Mouse (Mus musculus) hindbrain, embryonic 16.5 days (tissue): ENCODE data around the gene Fcho1. TPM values are rescaled to one million over a fixed set of nuclear protein-coding genes. Genes with fewer than 3 reads are reported as not detected.
"Not testable (repeated sequence)": the region's sequence is repeated elsewhere in the genome, so short reads cannot be mapped to it uniquely, and the experiment has no call there.

Source experiments
- ATAC-seq: fragments of 200-750 bp; cut with Nextera tagmentation; 2 replicates; pipeline ENCODE4 v1.8.0; 2017; ENCODE audit warnings: moderate TSS enrichment, moderate library complexity
- H3K27ac ChIP-seq: fragments of 300-500 bp; sonication (generic); 2 replicates; pipeline ENCODE4 v1.5.1; 2014; ENCODE audit warnings: low read depth, mild to moderate bottlenecking, control low read depth, low read length, moderate library complexity
- H3K27me3 ChIP-seq: fragments of 300-500 bp; sonication (generic); replicated peaks from 2 replicates; pipeline ENCODE4 v1.6.1; 2014; ENCODE audit warnings: low read length; ENCODE audit not compliant: control insufficient read depth, insufficient read depth
- H3K36me3 ChIP-seq: fragments of 300-500 bp; sonication (generic); 2 replicates; pipeline ENCODE4 v1.6.1; 2014; ENCODE audit warnings: mild to moderate bottlenecking, low read length, moderate library complexity, mixed read lengths; ENCODE audit not compliant: control insufficient read depth, insufficient read depth
- H3K4me1 ChIP-seq: fragments of 300-500 bp; sonication (generic); 2 replicates; pipeline ENCODE4 v1.6.1; 2014; ENCODE audit warnings: low read depth, low read length; ENCODE audit not compliant: control insufficient read depth, insufficient read depth
- H3K4me2 ChIP-seq: fragments of 300-500 bp; sonication (generic); 2 replicates; pipeline ENCODE4 v1.6.1; 2014; ENCODE audit warnings: mild to moderate bottlenecking, low read length, control low read depth, moderate library complexity
- H3K4me3 ChIP-seq: fragments of 300-500 bp; sonication (generic); 2 replicates; pipeline ENCODE4 v1.5.1; 2014; ENCODE audit warnings: mild to moderate bottlenecking, low read length, control low read depth, moderate library complexity
- H3K9ac ChIP-seq: fragments of 300-500 bp; sonication (generic); 2 replicates; pipeline ENCODE4 v1.6.1; 2014; ENCODE audit warnings: low read depth, mild to moderate bottlenecking, control low read depth, low read length, moderate library complexity
- H3K9me3 ChIP-seq: fragments of 300-500 bp; sonication (generic); 2 replicates; pipeline ENCODE4 v1.6.1; 2014; ENCODE audit warnings: mild to moderate bottlenecking, low read length, moderate library complexity; ENCODE audit not compliant: control insufficient read depth
- WGBS: fragments of 180-500 bp; shearing (Covaris S2); extraction: QIAGEN DNeasy Blood & Tissue Kit; methylation state at CpG from one replicate; pipeline ENCODE4 v1.1.7; 2014; 5-methylcytosine and 5-hydroxymethylcytosine counted together
- polyA plus RNA-seq: library from polyadenylated mRNA; unstranded; fragments of >200 nt; fragmentation: Nextera tagmentation; extraction: Ambion mirVana; gene quantifications from 2 replicates; pipeline ENCODE4 v1.2.1, GENCODE M21; 2015

Gene Fcho1
- polyA plus RNA-seq, 1 experiment from 2014 or later: 78.6 TPM

GRCm38 (mm10) chr8:71742783-71743182 lies 17.3 kb upstream of the Fcho1 start:
- no peak overlapping the region for H3K4me2 ChIP-seq
- 63% methylated on average over 2 of the region's 2 CpGs for WGBS

GRCm38 (mm10) chr8:71741687-71742114 lies 16.2 kb upstream of the Fcho1 start:
- H3K27me3 ChIP-seq: no peaks in the 10 kb centered on the region
- H3K4me1 ChIP-seq: peaks cover 5% of the 10 kb centered on the region
- ATAC-seq: peak; percentile 68
- 3% methylated on average over 19 of the region's 19 CpGs for WGBS
- peak overlapping the region; percentile 35 for H3K4me3 ChIP-seq
- H3K4me2 ChIP-seq: peak overlapping the region; percentile 65
- H3K36me3 ChIP-seq: no peaks in the 10 kb centered on the region
- H3K9me3 ChIP-seq: no peaks in the 10 kb centered on the region
- H3K9ac ChIP-seq: 0 out of 2 replicates have a peak overlapping the region, but pooled peaks have one; percentile 21
- no peak overlapping the region for H3K27ac ChIP-seq

More at GRCm38 (mm10) chr8:71742783-71743182, 17.3 kb upstream of the Fcho1 start:
- H3K9me3 ChIP-seq: no peaks in the 10 kb centered on the region
- ATAC-seq: no peak
- H3K4me3 ChIP-seq: no peak overlapping the region
- H3K4me1 ChIP-seq: peaks cover 5% of the 10 kb centered on the region
- no peak overlapping the region for H3K27ac ChIP-seq
- H3K27me3 ChIP-seq: no peaks in the 10 kb centered on the region
- no peaks in the 10 kb centered on the region for H3K36me3 ChIP-seq
- no peak overlapping the region for H3K9ac ChIP-seq

GRCm38 (mm10) chr8:71741226-71741625 lies 15.7 kb upstream of the Fcho1 start:
- Histone ChIP-seq H3K4me1 (peaks cover 5% of the 10 kb centered on the region), H3K27ac (no peak overlapping the region), H3K27me3 (no peaks in the 10 kb centered on the region), H3K9ac (no peak overlapping the region), H3K9me3 (no peaks in the 10 kb centered on the region), H3K4me3 (peak overlapping the region; percentile 35), H3K36me3 (no peaks in the 10 kb centered on the region), H3K4me2 (peak overlapping the region; percentile 65)
- ATAC-seq: peak; percentile 32
- 34% methylated on average over 3 of the region's 3 CpGs for WGBS

GRCm38 (mm10) chr8:71738316-71738715 lies 12.8 kb upstream of the Fcho1 start:
- H3K27ac ChIP-seq, H3K9ac ChIP-seq, H3K4me2 ChIP-seq, H3K9me3 ChIP-seq, ATAC-seq, H3K4me3 ChIP-seq, H3K36me3 ChIP-seq, H3K4me1 ChIP-seq, H3K27me3 ChIP-seq: not testable (repeated sequence)

GRCm38 (mm10) chr8:71731652-71732230 lies 6.2 kb upstream of the Fcho1 start:
- Histone ChIP-seq H3K27me3 (no peaks in the 10 kb centered on the region), H3K4me3 (no peak overlapping the region), H3K4me2 (no peak overlapping the region), H3K27ac (no peak overlapping the region), H3K9me3 (no peaks in the 10 kb centered on the region), H3K4me1 (peaks cover 4% of the 10 kb centered on the region; the same call in 1 of the 2 replicates), H3K36me3 (no peaks in the 10 kb centered on the region), H3K9ac (no peak overlapping the region)
- 57% methylated on average over 3 of the region's 3 CpGs for WGBS
- no peak for ATAC-seq

- Histone ChIP-seq H3K4me2 (peak overlapping the region; percentile 82), H3K9ac (peak overlapping the region; percentile 72), H3K4me1 (peaks cover 9% of the 10 kb centered on the region), H3K9me3 (no peaks in the 10 kb centered on the region), H3K27ac (peak overlapping the region; percentile 85), H3K4me3 (peak overlapping the region; percentile 49), H3K36me3 (no peaks in the 10 kb centered on the region), H3K27me3 (no peaks in the 10 kb centered on the region)
- 4% methylated on average over 16 of the region's 16 CpGs for WGBS
- ATAC-seq: peak; percentile 48
Measured at GRCm38 (mm10) chr8:71728826-71729620, 3.5 kb upstream of the Fcho1 start.

GRCm38 (mm10) chr8:71728240-71728785 lies 2.8 kb upstream of the Fcho1 start:
- H3K4me2 ChIP-seq: peak overlapping the region; percentile 82
- no peaks in the 10 kb centered on the region for H3K36me3 ChIP-seq
- peaks cover 11% of the 10 kb centered on the region for H3K4me1 ChIP-seq
- WGBS: 8% methylated on average over 21 of the region's 21 CpGs
- ATAC-seq: peak; percentile 62
- peak overlapping the region; percentile 72 for H3K9ac ChIP-seq
- H3K4me3 ChIP-seq: peak overlapping the region; percentile 49
- no peaks in the 10 kb centered on the region for H3K27me3 ChIP-seq
- H3K9me3 ChIP-seq: no peaks in the 10 kb centered on the region
- peak overlapping the region; percentile 85 for H3K27ac ChIP-seq

GRCm38 (mm10) chr8:71724389-71724788 lies 1.1 kb downstream of the Fcho1 start:
- WGBS: 73% methylated on average over 4 of the region's 4 CpGs
- Histone ChIP-seq H3K9ac (no peak overlapping the region), H3K27ac (no peak overlapping the region)

GRCm38 (mm10) chr8:71723047-71723551 lies 2.4 kb downstream of the Fcho1 start:
- WGBS: 68% methylated on average over 14 of the region's 14 CpGs
- Histone ChIP-seq H3K9me3 (no peaks in the 10 kb centered on the region), H3K9ac (no peak overlapping the region), H3K27ac (no peak overlapping the region), H3K4me2 (no peak overlapping the region), H3K36me3 (no peaks in the 10 kb centered on the region), H3K4me3 (no peak overlapping the region), H3K27me3 (no peaks in the 10 kb centered on the region), H3K4me1 (peaks cover 48% of the 10 kb centered on the region)
- no peak for ATAC-seq

More at GRCm38 (mm10) chr8:71724389-71724788, 1.1 kb downstream of the Fcho1 start:
- H3K36me3 ChIP-seq: no peaks in the 10 kb centered on the region
- peak overlapping the region; percentile 63 for H3K4me2 ChIP-seq
- peaks cover 40% of the 10 kb centered on the region for H3K4me1 ChIP-seq
- H3K4me3 ChIP-seq: peak overlapping the region; percentile 54
- H3K27me3 ChIP-seq: no peaks in the 10 kb centered on the region
- no peaks in the 10 kb centered on the region for H3K9me3 ChIP-seq
- ATAC-seq: no peak
